Mouse (Mus musculus) colon, adult 2 months (tissue): ENCODE data around the gene Acta2. TPM values are rescaled to one million over a fixed set of nuclear protein-coding genes. Genes with fewer than 3 reads are reported as not detected.

ENCODE experiments used
- polyA plus RNA-seq: library from polyadenylated mRNA; depleted of rRNA; stranded (reverse); fragments of >200 nt; gene quantifications from 2 replicates; pipeline ENCODE4 v1.2.3, GENCODE M21; 2012; rRNA removed

Acta2 gene
- 1,765 and 1,858 TPM in 2 replicates for polyA plus RNA-seq

DNA sequence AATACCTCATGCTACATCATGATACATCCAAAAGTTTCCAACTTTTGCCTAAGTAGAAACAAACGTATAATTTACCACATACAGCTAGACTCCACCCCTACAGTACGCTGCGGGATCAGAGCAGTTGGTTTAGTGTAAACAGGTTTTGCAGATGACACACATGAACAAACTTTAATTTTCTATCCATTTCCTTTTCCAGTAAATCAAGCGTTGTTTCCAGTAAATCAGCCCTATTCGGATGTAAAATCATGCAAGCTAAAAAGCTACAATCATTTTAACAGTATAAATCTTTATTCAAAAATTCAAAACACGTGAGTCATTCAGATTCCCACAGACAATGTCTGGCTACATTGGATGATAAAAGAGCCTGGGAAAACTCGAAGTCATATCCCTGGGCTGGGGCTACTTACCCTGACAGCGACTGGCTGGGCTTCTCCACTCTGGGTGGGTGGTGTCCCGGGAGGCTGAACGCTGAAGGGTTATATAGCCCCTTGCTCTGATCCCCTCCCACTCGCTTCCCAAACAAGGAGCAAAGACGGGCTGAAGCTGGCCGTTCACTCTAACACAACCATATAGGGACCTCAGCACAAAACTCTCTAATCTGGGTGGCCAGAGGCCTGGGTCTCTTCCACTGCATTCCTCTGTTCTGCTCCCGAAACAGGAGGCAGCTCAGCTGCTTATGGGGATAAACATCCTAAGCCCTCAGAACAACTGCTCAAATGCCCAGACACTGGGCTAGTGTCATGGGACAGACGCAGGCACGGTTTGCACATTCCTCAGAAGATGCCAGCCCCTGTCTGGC, at the start of gene Acta2:
Gene Acta2 (minus strand): TSS at position 711 of the 802 bp plus-strand sequence.

DNA sequence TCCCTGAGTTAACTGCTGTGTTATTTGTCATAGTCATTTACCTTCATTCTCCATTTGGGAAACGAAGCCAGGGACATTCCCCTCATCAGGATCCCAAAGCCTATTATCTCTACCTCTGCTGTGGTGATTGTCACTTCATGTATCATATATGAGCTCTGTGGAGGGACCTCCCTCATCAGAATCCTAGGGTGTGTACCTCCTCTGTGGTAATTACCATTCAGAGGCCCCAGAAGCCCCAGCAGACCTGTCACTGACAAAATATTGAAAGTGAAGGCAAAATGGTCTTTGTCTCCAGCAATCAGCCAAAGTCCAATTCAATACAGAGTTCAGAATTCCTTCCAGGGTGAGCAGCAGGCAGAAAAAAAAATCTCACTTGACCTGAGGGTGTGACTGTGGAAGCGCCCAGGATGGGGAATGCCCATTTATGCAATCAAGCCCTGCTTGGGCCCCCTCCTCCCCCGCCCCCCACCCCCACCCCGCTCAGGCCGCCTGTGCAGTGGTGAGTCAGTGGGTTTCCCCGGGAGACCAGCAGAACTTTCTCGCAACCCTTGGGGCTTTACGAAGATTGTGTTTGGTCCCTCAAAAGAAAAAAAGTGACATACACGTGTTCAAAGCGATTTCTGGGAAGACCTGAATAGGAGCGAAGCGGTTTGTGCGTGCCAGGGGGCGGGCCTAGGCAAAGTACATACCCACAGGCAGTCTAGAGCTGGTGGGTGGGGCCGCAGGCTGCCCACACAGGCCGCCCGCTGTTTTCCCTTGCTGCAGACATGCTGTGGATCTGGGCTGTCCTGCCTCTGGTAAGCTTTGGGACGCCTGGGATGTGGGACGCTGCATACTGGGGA, 34.8 kb upstream of the Acta2 start, which contains the start of gene Fas:
Gene Fas (plus strand): TSS at position 719 of the 842 bp plus-strand sequence.

DNA sequence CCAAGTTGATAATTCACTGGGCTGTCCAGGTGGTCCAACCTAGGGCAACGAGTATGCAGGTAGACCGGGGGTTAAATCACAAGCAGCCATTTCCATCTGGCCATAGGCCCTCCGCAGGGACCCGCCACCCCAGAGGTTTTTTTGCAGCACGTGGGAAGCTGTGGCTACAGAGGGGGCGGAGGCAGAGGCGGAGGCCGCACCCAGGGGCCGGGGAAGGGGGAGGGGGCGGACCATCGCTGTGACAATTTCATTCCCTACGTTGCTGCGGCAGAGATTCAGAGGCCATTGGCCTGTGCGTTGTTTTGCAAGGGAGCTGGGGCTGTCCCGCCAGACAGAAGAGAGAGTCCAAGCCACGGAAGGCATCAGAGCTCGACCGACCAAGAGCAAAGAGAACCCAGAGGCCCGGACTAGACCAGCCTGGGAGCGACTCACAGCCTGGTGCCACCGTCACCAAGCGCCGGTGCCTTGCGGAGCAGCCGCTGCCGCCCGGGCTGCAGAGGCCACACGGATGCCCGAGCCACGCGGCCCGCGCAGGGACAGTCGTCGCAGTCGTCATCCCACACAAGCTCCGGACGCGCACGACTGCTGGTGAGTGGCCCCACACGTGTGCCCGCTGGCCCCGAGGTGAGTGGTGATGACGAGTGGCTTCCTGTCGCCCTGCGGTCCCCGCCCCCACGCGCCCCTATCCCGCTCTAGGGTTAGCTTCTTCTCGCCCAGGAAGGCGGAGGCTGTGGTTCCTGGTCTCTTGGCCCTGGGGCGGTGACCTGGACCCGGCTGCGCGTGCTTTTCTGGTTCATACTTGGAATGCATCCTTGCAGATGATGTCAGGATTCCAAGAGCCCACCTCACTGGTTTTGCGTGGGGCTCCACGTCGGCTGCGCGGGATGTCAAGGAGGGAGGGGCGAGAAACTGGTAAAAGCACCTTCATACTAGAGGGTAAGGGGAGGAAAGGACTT, 63.1 kb downstream of the Acta2 start, which contains the start of gene Stambpl1:
Gene Stambpl1 (plus strand): TSS at position 222 of the 956 bp plus-strand sequence.

Other genes starting within 250 kb of the Acta2 start
- 0.09 TPM in 1 of 2 replicates, not detected in the other for gene Lipk, start 247.3 kb downstream of the Acta2 start, polyA plus RNA-seq
- not detected in 2 replicates for gene Lipn, start 188.2 kb downstream of the Acta2 start, polyA plus RNA-seq
- not detected in 2 replicates for gene Lipm, start 154.7 kb downstream of the Acta2 start, polyA plus RNA-seq
- 1.1 and 1.7 TPM in 2 replicates for gene Ankrd22, start 89.5 kb downstream of the Acta2 start, polyA plus RNA-seq
- gene Stambpl1, start 63.4 kb downstream of the Acta2 start, polyA plus RNA-seq, result 7.3 and 7.7 TPM in 2 replicates
- gene Fas, start 35.1 kb upstream of the Acta2 start, polyA plus RNA-seq, result 0.73 and 1.4 TPM in 2 replicates
- 9.0 and 10.7 TPM in 2 replicates for gene Ch25h, start 219.6 kb upstream of the Acta2 start, polyA plus RNA-seq